Mouse (Mus musculus) heart, adult 2 months (tissue): ENCODE results near the gene H2-Oa.

Source experiments
- CTCF ChIP-seq: fragments of 200-600 bp; IDR thresholded peaks from 2 replicates; pipeline ENCODE4 v1.8.1; 2022; ENCODE audit warnings: antibody characterized with exemption, mild to moderate bottlenecking, moderate library complexity
- POLR2A ChIP-seq: fragments of 200-500 bp; IDR thresholded peaks from 2 replicates; pipeline ENCODE4 v1.6.1; 2011; ENCODE audit warnings: mild to moderate bottlenecking, low read depth, low read length, control low read depth; ENCODE audit not compliant: insufficient read depth

GRCm38 (mm10) chr17:34068864-34069263 is 23.3 kb upstream of the H2-Oa start:
- TF ChIP-seq CTCF (no peak), POLR2A (no peak)
